Mouse (Mus musculus) kidney, adult 2 months (tissue): ENCODE results near the gene Hacd4. TPM values are rescaled to one million over a fixed set of nuclear protein-coding genes. Genes with fewer than 3 reads are reported as not detected.
"Not testable (repeated sequence)": the region's sequence is repeated elsewhere in the genome, so short reads cannot be mapped to it uniquely, and the experiment has no call there.

Experiments used
- DNase-seq: peaks from one replicate; pipeline ENCODE4 v3.0.0; 2021
- H3K27ac ChIP-seq: fragments of 200-500 bp; 2 replicates; pipeline ENCODE4 v1.5.1; 2012; ENCODE audit warnings: low read depth, low read length, control low read depth, inconsistent platforms; ENCODE audit not compliant: insufficient read depth
- H3K27me3 ChIP-seq: fragments of 200-500 bp; replicated peaks from 2 replicates; pipeline ENCODE4 v1.6.1; 2012; ENCODE audit warnings: mild to moderate bottlenecking, moderate library complexity, low read length, inconsistent platforms; ENCODE audit not compliant: control insufficient read depth, insufficient read depth
- H3K36me3 ChIP-seq: fragments of 200-500 bp; 2 replicates; pipeline ENCODE4 v1.6.1; 2012; ENCODE audit warnings: mild to moderate bottlenecking, moderate library complexity, low read length, inconsistent platforms; ENCODE audit not compliant: control insufficient read depth, insufficient read depth
- H3K4me1 ChIP-seq: fragments of 200-500 bp; 2 replicates; pipeline ENCODE4 v1.6.1; 2011; ENCODE audit warnings: low read length; ENCODE audit not compliant: control insufficient read depth, insufficient read depth
- H3K4me3 ChIP-seq: fragments of 200-500 bp; 2 replicates; pipeline ENCODE4 v1.5.1; 2011; ENCODE audit warnings: mild to moderate bottlenecking, low read depth, low read length, control low read depth; ENCODE audit not compliant: insufficient read depth
- CTCF ChIP-seq: fragments of 200-500 bp; conservative IDR thresholded peaks from 2 replicates; pipeline ENCODE4 v1.5.1; 2011; ENCODE audit warnings: low read depth, mild to moderate bottlenecking, control low read depth, low read length, moderate library complexity, mixed read lengths; ENCODE audit not compliant: insufficient read depth, insufficient read length
- POLR2A ChIP-seq: fragments of 200-500 bp; IDR thresholded peaks from one replicate; pipeline ENCODE4 v1.6.1; 2011; ENCODE audit warnings: low read depth, low read length, control low read depth
- WGBS: fragments of 180-500 bp; shearing (Covaris S2); methylation state at CpG from one replicate; pipeline ENCODE4 v1.1.7; 2018; 5-methylcytosine and 5-hydroxymethylcytosine counted together
- polyA plus RNA-seq: library from polyadenylated mRNA; depleted of rRNA; stranded (reverse); fragments of >200 nt; gene quantifications from 2 replicates; pipeline ENCODE4 v1.2.3, GENCODE M21; 2012

The Hacd4 gene
- polyA plus RNA-seq, 1 experiment = 3.7 TPM

DNA sequence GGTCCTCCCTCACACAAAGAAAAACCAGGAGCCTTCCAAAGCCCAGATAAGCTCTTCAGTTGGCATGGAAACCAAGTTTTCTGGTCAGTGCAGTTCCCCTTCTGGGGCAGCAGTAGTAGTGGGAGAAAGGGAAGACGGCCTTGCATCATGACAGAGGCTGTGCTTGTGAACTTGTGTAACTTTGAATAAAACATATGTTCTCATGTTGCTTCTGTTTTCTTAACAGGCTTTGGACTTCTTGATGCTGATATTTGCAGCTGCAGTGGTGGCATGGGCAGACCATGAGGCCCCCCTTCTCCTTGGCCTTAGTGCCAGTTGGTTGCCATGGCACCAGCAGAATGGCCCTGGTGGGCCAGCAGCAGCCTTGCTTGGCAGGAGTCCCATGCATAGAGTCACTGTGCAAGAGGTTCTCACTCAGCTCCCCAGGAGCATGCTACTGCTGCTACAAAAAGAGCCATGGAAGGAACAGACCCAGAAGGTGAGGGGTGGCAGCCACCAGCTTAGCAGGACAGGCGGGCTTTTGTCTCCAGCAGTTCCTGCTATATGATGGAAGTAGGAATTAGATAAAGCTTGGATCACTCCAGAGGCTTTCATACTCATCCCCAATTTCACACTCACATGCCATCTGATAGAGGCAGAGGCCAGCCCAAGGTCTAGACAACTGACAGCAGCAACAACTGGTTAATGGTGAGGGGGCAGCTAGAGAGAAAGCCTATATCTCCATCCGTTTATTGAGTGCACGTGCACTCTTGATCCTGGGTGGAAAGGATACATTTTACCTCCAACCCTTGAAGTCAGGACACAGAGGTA is 31.6 kb downstream of the Hacd4 start:
- no peak overlapping the region for H3K27ac ChIP-seq
- H3K4me1 ChIP-seq = no peaks in the 10 kb centered on the region
- WGBS = 90% methylated on average over 4 of the region's 4 CpGs
- TF ChIP-seq CTCF (no peak), POLR2A (no peak)
- H3K36me3 ChIP-seq = no peaks in the 10 kb centered on the region; the same call in 1 of the 2 replicates
- no peak overlapping the region for H3K4me3 ChIP-seq
- DNase-seq = no peak
- H3K27me3 ChIP-seq = no peaks in the 10 kb centered on the region

DNA sequence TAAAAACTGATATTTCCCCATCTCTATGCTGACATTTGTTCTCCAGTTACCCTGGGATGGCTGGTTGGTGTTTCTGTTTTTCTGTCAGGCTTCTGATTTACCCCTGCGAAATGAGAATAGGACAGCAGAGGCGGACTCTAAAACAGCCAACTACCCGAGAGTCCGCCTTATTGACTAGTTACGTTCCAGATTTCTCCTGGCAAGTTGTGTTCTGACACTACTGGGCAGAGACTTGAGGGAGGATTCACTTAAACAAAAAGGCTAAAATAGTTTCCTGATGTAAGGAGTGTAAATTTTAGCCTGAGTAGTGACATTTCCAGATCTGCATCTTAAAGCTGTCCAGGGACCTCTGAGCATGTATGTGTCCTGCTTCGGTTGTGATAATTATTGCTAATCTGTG is 35.8 kb downstream of the Hacd4 start:
- Histone ChIP-seq H3K4me1 (no peaks in the 10 kb centered on the region), H3K27ac (no peak overlapping the region), H3K27me3 (no peaks in the 10 kb centered on the region), H3K4me3 (no peak overlapping the region), H3K36me3 (no peaks in the 10 kb centered on the region)
- WGBS = 92% methylated on average over 6 of the region's 6 CpGs
- no peak for DNase-seq
- TF ChIP-seq CTCF (no peak), POLR2A (no peak)

DNA sequence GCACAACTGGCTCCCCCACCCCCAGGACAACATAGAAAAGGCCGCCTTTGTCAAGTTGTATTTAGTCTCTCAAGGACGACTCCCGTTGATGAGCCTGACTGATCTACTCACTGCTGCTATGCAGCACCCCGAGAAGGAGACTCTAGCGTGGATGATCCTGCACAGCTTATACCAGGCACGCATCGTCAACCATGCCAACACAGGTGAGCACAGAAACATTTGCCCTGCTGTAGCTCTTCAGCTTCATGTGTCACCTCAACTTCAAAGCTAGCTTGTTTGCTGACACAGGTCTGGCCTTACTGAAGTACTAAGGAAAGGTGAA is 37.8 kb downstream of the Hacd4 start:
- Histone ChIP-seq H3K4me1 (no peaks in the 10 kb centered on the region), H3K36me3 (no peaks in the 10 kb centered on the region), H3K4me3 (no peak overlapping the region), H3K27me3 (no peaks in the 10 kb centered on the region), H3K27ac (no peak overlapping the region)
- WGBS = 66% methylated on average over 7 of the region's 7 CpGs
- DNase-seq = no peak
- TF ChIP-seq POLR2A = no peak
- no peak for TF ChIP-seq CTCF

DNA sequence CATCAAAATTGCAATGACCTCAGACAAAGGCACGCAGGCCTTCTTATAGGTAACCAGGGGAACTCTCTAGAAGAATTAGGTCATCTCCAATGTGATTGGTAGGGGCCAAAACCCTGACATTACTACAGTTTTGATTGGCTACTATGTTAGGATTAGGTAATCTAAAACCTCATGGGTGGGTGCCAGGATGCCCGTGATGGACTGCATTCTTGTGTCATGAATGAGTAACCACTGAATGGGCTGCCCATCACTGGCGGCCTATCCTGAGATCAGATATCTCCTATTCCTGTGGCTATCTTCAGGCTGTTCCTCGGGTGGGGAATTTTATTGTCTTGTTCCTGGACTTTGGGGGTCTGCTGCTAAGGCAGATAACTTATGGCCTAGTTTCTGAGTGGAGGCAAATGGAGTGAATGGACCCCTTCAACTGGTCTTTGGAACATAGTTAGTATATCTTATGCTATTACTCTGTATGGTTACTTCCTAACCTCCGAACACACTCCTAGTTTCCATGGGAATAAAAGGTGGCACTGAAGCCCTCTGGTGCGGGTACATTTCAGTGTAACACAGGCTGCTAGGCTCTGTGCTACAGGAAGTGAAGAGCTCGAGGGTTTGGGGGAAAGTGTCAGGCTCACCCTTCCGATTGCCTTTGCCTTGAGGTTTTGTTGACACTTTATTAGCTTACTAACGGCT is 38.3 kb downstream of the Hacd4 start:
- WGBS = 52% methylated on average over 9 of the region's 9 CpGs
- TF ChIP-seq POLR2A = no peak
- no peak for TF ChIP-seq CTCF
- Histone ChIP-seq H3K4me3 (no peak overlapping the region), H3K27ac (no peak overlapping the region), H3K36me3 (no peaks in the 10 kb centered on the region), H3K4me1 (no peaks in the 10 kb centered on the region), H3K27me3 (no peaks in the 10 kb centered on the region)
- peak; percentile 13 for DNase-seq

DNA sequence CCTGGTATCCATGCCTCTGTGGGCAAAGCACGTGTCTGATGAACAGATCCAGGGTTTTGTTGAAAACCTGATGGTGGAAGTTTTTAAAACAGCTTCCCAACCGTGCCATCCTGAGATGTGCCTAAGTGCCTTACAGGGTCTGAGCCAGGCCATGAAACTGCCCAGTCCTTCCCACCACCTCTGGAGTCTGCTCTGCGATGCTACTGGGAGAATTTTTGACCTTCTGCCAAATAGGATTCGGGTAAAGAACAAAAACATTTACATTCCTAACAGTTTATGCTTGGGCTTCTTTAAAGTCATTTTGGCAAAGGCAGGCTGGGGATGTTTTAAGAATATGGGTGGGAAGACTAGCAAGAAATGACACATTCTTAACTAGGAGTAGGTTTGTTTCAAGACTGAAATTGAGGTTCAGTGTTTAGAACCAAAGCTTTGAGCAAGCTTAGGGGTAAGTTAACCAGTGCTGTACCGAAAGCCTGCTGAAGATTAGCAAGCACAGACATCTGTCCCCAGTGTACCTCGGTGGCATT is 41.7 kb downstream of the Hacd4 start:
- Histone ChIP-seq H3K27me3 (no peaks in the 10 kb centered on the region), H3K36me3 (no peaks in the 10 kb centered on the region), H3K27ac (no peak overlapping the region), H3K4me3 (no peak overlapping the region), H3K4me1 (no peaks in the 10 kb centered on the region)
- WGBS = 71% methylated on average over 6 of the region's 6 CpGs
- TF ChIP-seq CTCF = no peak
- TF ChIP-seq POLR2A = no peak
- no peak for DNase-seq

DNA sequence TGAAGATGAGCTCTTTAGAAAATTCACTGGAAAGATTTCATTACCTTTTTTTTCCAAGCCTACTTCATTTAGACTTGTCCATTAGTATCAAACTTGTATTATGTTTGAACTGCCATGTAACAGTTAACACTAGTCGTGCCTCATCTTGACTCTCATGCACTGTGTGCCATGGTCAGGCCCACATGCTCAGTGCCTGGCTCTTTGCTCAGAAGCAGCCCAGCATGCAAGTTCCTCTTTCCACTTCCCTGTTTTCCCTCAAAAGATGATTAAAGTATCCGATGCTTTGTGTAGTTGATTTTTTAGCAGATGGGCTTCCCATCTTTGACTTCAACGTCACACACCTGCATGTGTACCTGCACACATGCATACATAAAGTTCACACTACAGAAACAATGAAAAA is 43.0 kb downstream of the Hacd4 start:
- Histone ChIP-seq H3K27me3 (no peaks in the 10 kb centered on the region), H3K4me1 (no peaks in the 10 kb centered on the region), H3K4me3 (no peak overlapping the region), H3K36me3 (no peaks in the 10 kb centered on the region), H3K27ac (no peak overlapping the region)
- TF ChIP-seq CTCF = no peak
- TF ChIP-seq POLR2A = no peak
- WGBS = 90% methylated on average over 3 of the region's 3 CpGs
- DNase-seq = peak; percentile 4

DNA sequence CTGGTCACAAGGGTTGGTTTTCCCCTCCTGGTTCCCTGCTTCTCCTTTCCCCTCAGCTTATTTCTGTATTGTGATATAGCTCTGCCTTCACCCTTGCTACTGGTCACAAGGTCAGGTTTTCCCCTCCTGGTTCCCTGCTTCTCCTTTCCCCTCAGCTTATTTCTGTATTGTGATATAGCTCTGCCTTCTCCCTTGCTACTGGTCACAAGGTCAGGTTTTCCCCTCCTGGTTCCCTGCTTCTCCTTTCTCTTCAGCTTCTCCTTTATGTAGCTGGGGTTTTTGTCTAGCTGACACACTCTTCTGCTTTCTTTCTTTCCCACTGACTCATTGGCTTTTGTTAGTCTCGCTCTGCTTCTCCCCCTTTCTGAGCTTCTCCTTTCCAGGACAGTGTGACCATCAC is 48.1 kb downstream of the Hacd4 start:
- H3K4me3 ChIP-seq, H3K27ac ChIP-seq, H3K36me3 ChIP-seq, H3K27me3 ChIP-seq, DNase-seq, H3K4me1 ChIP-seq: not testable (repeated sequence)
- WGBS = 90% methylated on average over 1 of the region's 1 CpGs
